Mouse (Mus musculus) ES-Bruce4 (cell line): Measurements from ENCODE around the gene Atraid.

Experiments used
- CTCF ChIP-seq: IDR thresholded peaks from one replicate; pipeline ENCODE4 v1.8.1; 2011; ENCODE audit warnings: low read depth, low read length
- EP300 ChIP-seq: IDR thresholded peaks from 2 replicates; pipeline ENCODE4 v1.6.1; 2011; ENCODE audit warnings: low read depth, low read length; ENCODE audit not compliant: insufficient read depth
- POLR2A ChIP-seq: IDR thresholded peaks from one replicate; pipeline ENCODE4 v1.8.1; 2011; ENCODE audit warnings: low read length; ENCODE audit not compliant: insufficient read depth

- TF ChIP-seq EP300 (no peak), CTCF (no peak), POLR2A (no peak)
Measured at GRCm38 (mm10) chr5:31076346-31076745, 28.2 kb downstream of the Atraid start.
